Mouse (Mus musculus): ENCODE measurements around the gene Bmp7. TPM values are rescaled to one million over a fixed set of nuclear protein-coding genes. Genes with fewer than 3 reads are reported as not detected.

Bmp7 gene
- polyA plus RNA-seq, 1 experiment from 2014 or later = 1.6 TPM

DNA sequence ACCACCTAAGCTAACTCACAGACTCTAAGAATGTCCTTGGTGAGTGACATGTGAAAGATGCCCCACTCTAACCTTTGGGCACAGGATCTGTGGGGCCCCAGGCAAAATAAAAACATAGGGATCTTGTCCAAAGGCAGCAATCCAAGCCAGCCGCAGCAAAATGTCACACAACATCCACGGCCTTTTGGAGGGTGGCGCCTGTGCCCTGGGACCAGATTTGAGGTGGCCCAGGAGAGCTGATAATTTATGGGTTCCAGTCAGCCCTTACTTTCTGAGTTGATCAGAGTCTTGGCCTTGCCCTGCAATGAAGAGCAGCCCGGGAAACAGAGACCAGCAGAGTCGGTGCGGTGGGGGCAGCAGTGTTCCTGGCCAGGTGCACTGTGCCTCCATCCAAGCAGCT is 75.0 kb downstream of the Bmp7 start:
- Histone ChIP-seq H3K9me3 (replicated peaks) (no peaks in the 10 kb centered on the region), H3K4me1 (replicated peaks) (no peaks in the 10 kb centered on the region), H3K4me2 (no peak overlapping the region), H3K9ac (no peak overlapping the region), H3K4me3 (replicated peaks) (no peak overlapping the region), H3K36me3 (replicated peaks) (no peaks in the 10 kb centered on the region), H3K27ac (replicated peaks) (no peak overlapping the region), H3K27me3 (peaks cover 25% of the 10 kb centered on the region)
- 84% methylated on average over 6 of the region's 6 CpGs for WGBS (ENCODE audit: insufficient replicate concordance)
- no peak for ATAC-seq (ENCODE audit: insufficient read depth)

DNA sequence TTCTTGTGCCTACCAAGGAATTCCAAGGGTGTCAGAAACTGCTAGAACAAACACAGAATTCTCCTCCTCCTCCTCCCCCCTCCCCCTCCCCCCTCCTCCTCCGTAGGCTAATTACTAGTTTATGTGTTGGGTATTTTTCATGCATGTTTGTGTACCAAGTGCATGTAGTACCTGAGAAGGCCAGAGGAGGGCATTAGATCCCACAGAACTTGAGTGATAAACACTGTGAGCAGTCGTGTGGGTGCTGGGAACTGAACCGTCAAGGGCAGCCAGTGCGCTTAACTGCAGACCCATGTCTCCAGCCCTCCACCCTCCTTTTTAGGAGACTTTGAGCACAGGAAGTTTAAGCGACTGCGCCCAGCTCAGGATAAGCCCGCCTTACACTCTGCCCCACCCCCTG is 75.6 kb downstream of the Bmp7 start:
- Histone ChIP-seq H3K27ac (replicated peaks) (no peak overlapping the region), H3K36me3 (replicated peaks) (no peaks in the 10 kb centered on the region), H3K9ac (no peak overlapping the region), H3K27me3 (peaks cover 25% of the 10 kb centered on the region), H3K4me1 (replicated peaks) (no peaks in the 10 kb centered on the region), H3K4me2 (no peak overlapping the region), H3K4me3 (replicated peaks) (no peak overlapping the region), H3K9me3 (replicated peaks) (no peaks in the 10 kb centered on the region)
- WGBS (ENCODE audit: insufficient replicate concordance) = 75% methylated on average over 7 of the region's 7 CpGs
- ATAC-seq (ENCODE audit: insufficient read depth) = no peak

GRCm38 (mm10) chr2:172863469-172863856 is 76.7 kb downstream of the Bmp7 start:
- ATAC-seq (ENCODE audit: insufficient read depth) = no peak
- 44% methylated on average over 14 of the region's 14 CpGs for WGBS (ENCODE audit: insufficient replicate concordance)
- no peaks in the 10 kb centered on the region for H3K9me3 ChIP-seq (replicated peaks)
- H3K4me2 ChIP-seq = no peak overlapping the region
- H3K4me1 ChIP-seq (replicated peaks) = no peaks in the 10 kb centered on the region
- no peak overlapping the region for H3K9ac ChIP-seq
- H3K36me3 ChIP-seq (replicated peaks) = no peaks in the 10 kb centered on the region
- peaks cover 25% of the 10 kb centered on the region for H3K27me3 ChIP-seq
- H3K27ac ChIP-seq (replicated peaks) = no peak overlapping the region
- no peak overlapping the region for H3K4me3 ChIP-seq (replicated peaks)

DNA sequence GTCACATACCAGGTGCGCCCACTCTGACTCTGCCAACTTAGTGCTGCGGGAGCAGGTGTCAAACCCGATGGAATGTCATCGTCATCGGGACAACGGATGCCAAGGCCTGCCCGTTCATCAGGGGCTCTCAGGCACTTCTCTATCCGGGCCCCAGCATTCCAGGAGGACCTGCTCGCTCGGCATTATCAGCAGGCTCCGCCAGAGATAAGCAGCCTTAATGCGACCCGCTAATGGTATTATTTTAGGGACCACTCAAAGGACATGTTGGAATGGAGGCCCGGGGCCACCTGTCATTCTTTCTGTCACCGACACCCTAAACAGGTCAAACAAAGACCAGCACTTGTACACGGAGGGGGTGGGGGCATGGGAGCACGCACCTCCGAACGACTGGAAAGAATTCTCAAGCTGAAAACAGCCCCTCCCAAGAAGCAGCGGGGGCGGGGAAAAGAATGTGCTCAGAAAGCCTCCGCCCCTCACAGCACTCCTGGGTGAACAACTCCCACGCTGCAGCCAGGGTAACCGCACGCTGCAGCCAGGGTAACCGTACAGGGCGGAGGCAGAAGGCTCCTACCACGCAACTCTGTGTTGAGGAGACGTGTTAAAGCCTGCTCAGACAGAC is 77.2 kb downstream of the Bmp7 start:
- no peak for ATAC-seq (ENCODE audit: insufficient read depth)
- no peak overlapping the region for H3K4me2 ChIP-seq
- H3K27me3 ChIP-seq = peaks cover 25% of the 10 kb centered on the region
- no peak overlapping the region for H3K27ac ChIP-seq (replicated peaks)
- no peak overlapping the region for H3K4me3 ChIP-seq (replicated peaks)
- no peaks in the 10 kb centered on the region for H3K9me3 ChIP-seq (replicated peaks)
- WGBS (ENCODE audit: insufficient replicate concordance) = 33% methylated on average over 29 of the region's 29 CpGs
- H3K9ac ChIP-seq = no peak overlapping the region
- no peaks in the 10 kb centered on the region for H3K36me3 ChIP-seq (replicated peaks)
- no peaks in the 10 kb centered on the region for H3K4me1 ChIP-seq (replicated peaks)

- WGBS (ENCODE audit: insufficient replicate concordance) = 61% methylated on average over 19 of the region's 19 CpGs
- H3K4me2 ChIP-seq = no peak overlapping the region
These were observed 77.7 kb downstream of the Bmp7 start for GRCm38 (mm10) chr2:172862424-172862823.

GRCm38 (mm10) chr2:172861590-172861989 is 78.5 kb downstream of the Bmp7 start:
- H3K4me1 ChIP-seq (replicated peaks) = no peaks in the 10 kb centered on the region
- H3K9me3 ChIP-seq (replicated peaks) = no peaks in the 10 kb centered on the region
- H3K9ac ChIP-seq = no peak overlapping the region
- no peaks in the 10 kb centered on the region for H3K36me3 ChIP-seq (replicated peaks)
- no peak for ATAC-seq (ENCODE audit: insufficient read depth)
- no peak overlapping the region for H3K4me2 ChIP-seq
- H3K27me3 ChIP-seq = peaks cover 25% of the 10 kb centered on the region
- no peak overlapping the region for H3K4me3 ChIP-seq (replicated peaks)
- no peak overlapping the region for H3K27ac ChIP-seq (replicated peaks)
- WGBS (ENCODE audit: insufficient replicate concordance) = 58% methylated on average over 14 of the region's 14 CpGs

More at GRCm38 (mm10) chr2:172862424-172862823, 77.7 kb downstream of the Bmp7 start:
- no peak for ATAC-seq (ENCODE audit: insufficient read depth)
- H3K4me1 ChIP-seq (replicated peaks) = no peaks in the 10 kb centered on the region
- no peaks in the 10 kb centered on the region for H3K36me3 ChIP-seq (replicated peaks)
- no peak overlapping the region for H3K27ac ChIP-seq (replicated peaks)
- no peaks in the 10 kb centered on the region for H3K9me3 ChIP-seq (replicated peaks)
- H3K9ac ChIP-seq = no peak overlapping the region
- peaks cover 25% of the 10 kb centered on the region for H3K27me3 ChIP-seq
- H3K4me3 ChIP-seq (replicated peaks) = no peak overlapping the region

- no peaks in the 10 kb centered on the region for H3K4me1 ChIP-seq (replicated peaks)
- no peak overlapping the region for H3K27ac ChIP-seq (replicated peaks)
- no peaks in the 10 kb centered on the region for H3K9me3 ChIP-seq (replicated peaks)
- ATAC-seq (ENCODE audit: insufficient read depth) = no peak
- no peak overlapping the region for H3K4me2 ChIP-seq
- 67% methylated on average over 8 of the region's 8 CpGs for WGBS (ENCODE audit: insufficient replicate concordance)
- no peak overlapping the region for H3K9ac ChIP-seq
- H3K36me3 ChIP-seq (replicated peaks) = no peaks in the 10 kb centered on the region
- H3K27me3 ChIP-seq = peaks cover 25% of the 10 kb centered on the region
- no peak overlapping the region for H3K4me3 ChIP-seq (replicated peaks)
These were observed 79.5 kb downstream of the Bmp7 start for GRCm38 (mm10) chr2:172860593-172860992.

- Histone ChIP-seq H3K27me3 (peaks cover 25% of the 10 kb centered on the region), H3K4me1 (replicated peaks) (no peaks in the 10 kb centered on the region), H3K9ac (no peak overlapping the region), H3K4me2 (no peak overlapping the region), H3K4me3 (replicated peaks) (no peak overlapping the region), H3K27ac (replicated peaks) (no peak overlapping the region), H3K9me3 (replicated peaks) (no peaks in the 10 kb centered on the region), H3K36me3 (replicated peaks) (no peaks in the 10 kb centered on the region)
- WGBS (ENCODE audit: insufficient replicate concordance) = 68% methylated on average over 7 of the region's 7 CpGs
- ATAC-seq (ENCODE audit: insufficient read depth) = no peak
These were observed 80.0 kb downstream of the Bmp7 start for GRCm38 (mm10) chr2:172860104-172860503.

- ATAC-seq (ENCODE audit: insufficient read depth) = no peak
- no peaks in the 10 kb centered on the region for H3K36me3 ChIP-seq (replicated peaks)
- H3K4me2 ChIP-seq = no peak overlapping the region
- H3K9me3 ChIP-seq (replicated peaks) = no peaks in the 10 kb centered on the region
- no peak overlapping the region for H3K4me3 ChIP-seq (replicated peaks)
- 49% methylated on average over 10 of the region's 10 CpGs for WGBS (ENCODE audit: insufficient replicate concordance)
- H3K27me3 ChIP-seq = peaks cover 9% of the 10 kb centered on the region
- no peaks in the 10 kb centered on the region for H3K4me1 ChIP-seq (replicated peaks)
- no peak overlapping the region for H3K27ac ChIP-seq (replicated peaks)
- no peak overlapping the region for H3K9ac ChIP-seq
These were observed 83.1 kb downstream of the Bmp7 start for GRCm38 (mm10) chr2:172857048-172857447.

DNA sequence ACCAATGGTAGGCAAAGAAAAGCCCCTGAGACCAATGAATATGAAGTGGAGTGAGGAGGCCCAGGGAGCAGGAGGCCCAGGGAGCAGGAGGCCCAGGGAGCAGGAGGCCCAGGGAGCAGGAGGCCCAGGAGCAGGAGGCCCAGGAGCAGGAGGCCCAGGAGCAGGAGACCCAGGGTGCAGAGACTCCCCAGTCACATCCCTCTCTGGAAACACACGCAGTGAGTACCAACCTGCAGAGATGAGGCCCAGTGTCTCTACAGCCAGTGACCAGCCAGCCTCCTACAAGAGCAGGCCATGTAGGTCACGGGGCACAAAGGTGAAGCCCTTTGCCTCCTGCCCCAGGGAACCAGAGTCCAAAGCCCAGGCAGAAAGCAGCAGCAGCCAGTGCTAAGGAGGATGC is 83.6 kb downstream of the Bmp7 start:
- Histone ChIP-seq H3K9ac (no peak overlapping the region), H3K4me3 (replicated peaks) (no peak overlapping the region), H3K4me1 (replicated peaks) (no peaks in the 10 kb centered on the region), H3K27ac (replicated peaks) (no peak overlapping the region), H3K36me3 (replicated peaks) (no peaks in the 10 kb centered on the region), H3K27me3 (peaks cover 4% of the 10 kb centered on the region), H3K9me3 (replicated peaks) (no peaks in the 10 kb centered on the region), H3K4me2 (no peak overlapping the region)
- 64% methylated on average over 2 of the region's 2 CpGs for WGBS (ENCODE audit: insufficient replicate concordance)
- ATAC-seq (ENCODE audit: insufficient read depth) = no peak

DNA sequence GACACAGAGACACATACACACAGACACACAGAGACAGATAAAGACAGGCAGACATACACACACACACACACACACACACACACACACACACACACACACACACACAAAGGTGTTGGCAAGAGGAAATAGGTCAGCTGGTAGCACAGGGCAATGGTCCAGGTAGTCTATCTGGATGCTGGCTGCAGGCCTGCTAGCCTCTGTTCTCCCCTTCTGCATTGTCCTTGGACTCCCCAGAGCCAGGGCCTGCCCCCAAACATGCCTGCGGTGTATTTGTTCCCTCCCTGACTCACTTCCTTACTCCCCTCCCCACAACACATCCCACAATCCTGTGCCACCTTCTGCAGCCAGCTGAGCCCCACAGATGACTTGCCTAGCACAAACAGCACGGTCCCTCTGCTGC is 86.0 kb downstream of the Bmp7 start:
- no peak for ATAC-seq (ENCODE audit: insufficient read depth)
- Histone ChIP-seq H3K27me3 (no peaks in the 10 kb centered on the region), H3K9me3 (replicated peaks) (no peaks in the 10 kb centered on the region), H3K27ac (replicated peaks) (no peak overlapping the region), H3K36me3 (replicated peaks) (no peaks in the 10 kb centered on the region), H3K4me3 (replicated peaks) (no peak overlapping the region), H3K9ac (no peak overlapping the region), H3K4me2 (no peak overlapping the region), H3K4me1 (replicated peaks) (no peaks in the 10 kb centered on the region)
- WGBS (ENCODE audit: insufficient replicate concordance) = 42% methylated on average over 2 of the region's 2 CpGs

DNA sequence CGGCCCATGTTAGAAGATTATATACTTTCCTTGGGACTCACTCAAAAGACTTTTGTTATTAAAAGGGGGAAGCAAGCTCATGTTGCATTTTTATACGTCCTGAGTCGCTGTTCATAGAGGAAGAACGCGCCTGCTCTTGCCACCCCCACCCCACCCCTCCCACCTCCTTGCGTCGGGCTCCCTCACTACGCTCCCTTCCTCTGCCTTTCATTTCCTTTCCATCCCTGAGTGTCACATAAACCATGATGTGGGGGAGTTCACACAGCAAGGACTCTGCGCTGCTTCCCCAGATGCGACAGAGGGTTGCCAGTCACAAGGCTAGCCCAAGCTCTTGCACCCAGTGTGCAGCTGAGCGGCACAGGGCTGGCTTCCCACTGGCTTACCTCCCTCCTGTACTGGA is 88.3 kb downstream of the Bmp7 start:
- H3K27me3 ChIP-seq = no peaks in the 10 kb centered on the region
- H3K27ac ChIP-seq (replicated peaks) = no peak overlapping the region
- H3K9me3 ChIP-seq (replicated peaks) = no peaks in the 10 kb centered on the region
- H3K36me3 ChIP-seq (replicated peaks) = no peaks in the 10 kb centered on the region
- no peaks in the 10 kb centered on the region for H3K4me1 ChIP-seq (replicated peaks)
- no peak for ATAC-seq (ENCODE audit: insufficient read depth)
- no peak overlapping the region for H3K4me2 ChIP-seq
- H3K9ac ChIP-seq = no peak overlapping the region
- 47% methylated on average over 11 of the region's 11 CpGs for WGBS (ENCODE audit: insufficient replicate concordance)
- no peak overlapping the region for H3K4me3 ChIP-seq (replicated peaks)

Measured in liver, embryonic 15.5 days (tissue).